In genomic region chr9:76007342-76007970, GRCm38 (mm10) we compare ENCODE assay signal across 20 mouse cellular contexts. TPM values are rescaled to one million over a fixed set of nuclear protein-coding genes. Genes with fewer than 3 reads are reported as not detected.
DNase-seq lines count a peak whose midpoint lies in the region; ATAC-seq and TF ChIP-seq lines count a peak whose summit lies in the region.
"Had no signal": no experiment of that assay in that cellular context is flagged by ENCODE, and none has a peak within 500 bp of the region (broad histone marks: within the 10 kb centered on the region; RNA-seq: fewer than 3 reads in every experiment).

No protein-coding gene starts in this region.

- ATAC-seq in limb, embryonic 14.5 days (ENCODE audit: low FRiP score, low read depth), result no peak
- peak; percentile 87 for ATAC-seq in lung, postnatal 0 days
- no peak for ATAC-seq in stomach, postnatal 0 days (ENCODE audit: low FRiP score, low TSS enrichment)
- ATAC-seq: hindbrain, embryonic 16.5 days; liver, postnatal 0 days; midbrain, embryonic 13.5 days had no signal

- TF ChIP-seq CTCF in lung, postnatal 0 days (IDR thresholded peaks at IDR 0.05), result no peak
- TF ChIP-seq CTCF in stomach, postnatal 0 days (IDR thresholded peaks at IDR 0.05; ENCODE audit: low read depth), result no peak
- no peak for TF ChIP-seq CTCF in heart, adult 2 months (IDR thresholded peaks at IDR 0.05)

- no peaks in the 10 kb centered on the region for H3K36me3 ChIP-seq in limb, embryonic 14.5 days (ENCODE audit: control insufficient read depth, insufficient read depth, low read length)
- no peaks in the 10 kb centered on the region for H3K36me3 ChIP-seq in limb, embryonic 10.5 days
- no peaks in the 10 kb centered on the region for H3K36me3 ChIP-seq in lung, postnatal 0 days (ENCODE audit: insufficient read depth, low read length)
- H3K36me3 ChIP-seq in stomach, postnatal 0 days (ENCODE audit: control insufficient read depth, insufficient read depth, low read length), result no peaks in the 10 kb centered on the region
- peaks cover 3% of the 10 kb centered on the region for H3K36me3 ChIP-seq in heart, adult 2 months (ENCODE audit: control insufficient read depth, insufficient read depth, low read length)
- H3K36me3 ChIP-seq: embryonic facial prominence, embryonic 15.5 days; heart, embryonic 10.5 days; limb, embryonic 13.5 days; midbrain, embryonic 13.5 days had no signal

- TF ChIP-seq EP300 in lung, postnatal 0 days (IDR thresholded peaks at IDR 0.05), result peak; percentile 91
- TF ChIP-seq EP300 in stomach, postnatal 0 days (optimal IDR thresholded peaks at IDR 0.05), result no peak
- TF ChIP-seq EP300 in heart, adult 2 months (IDR thresholded peaks at IDR 0.05; ENCODE audit: insufficient read depth, low read depth, low read length), result no peak

- TF ChIP-seq POLR2A in limb, embryonic 14.5 days (IDR thresholded peaks at IDR 0.05; ENCODE audit: borderline replicate concordance, extremely low read depth, insufficient read depth, insufficient read length), result no peak
- no peak for TF ChIP-seq POLR2A in heart, adult 2 months (IDR thresholded peaks at IDR 0.05; ENCODE audit: insufficient read depth, low read depth, low read length)

- 29% methylated on average over 6 of the region's 6 CpGs for WGBS in limb, embryonic 14.5 days
- 23% methylated on average over 6 of the region's 6 CpGs for WGBS in limb, embryonic 10.5 days
- 23% methylated on average over 6 of the region's 6 CpGs for WGBS in lung, postnatal 0 days
- WGBS in stomach, postnatal 0 days, result 34% methylated on average over 6 of the region's 6 CpGs
- 41% methylated on average over 6 of the region's 6 CpGs for WGBS in heart, adult 2 months

- no peaks in the 10 kb centered on the region for H3K4me1 ChIP-seq in limb, embryonic 14.5 days (ENCODE audit: control insufficient read depth, insufficient read depth, low read length)
- no peaks in the 10 kb centered on the region for H3K4me1 ChIP-seq in limb, embryonic 10.5 days
- no peaks in the 10 kb centered on the region; the same call in 1 of the 2 replicates for H3K4me1 ChIP-seq in lung, postnatal 0 days (ENCODE audit: insufficient read depth, low read depth, low read length)
- no peaks in the 10 kb centered on the region for H3K4me1 ChIP-seq in stomach, postnatal 0 days (replicated peaks; ENCODE audit: control insufficient read depth, insufficient read depth)
- H3K4me1 ChIP-seq in heart, adult 2 months (ENCODE audit: control insufficient read depth, insufficient read depth, low read length), result no peaks in the 10 kb centered on the region; the same call in none of the 2 replicates
- H3K4me1 ChIP-seq: embryonic facial prominence, embryonic 15.5 days; limb, embryonic 13.5 days; midbrain, embryonic 13.5 days had no signal

- H3K4me3 ChIP-seq in limb, embryonic 14.5 days (replicated peaks; ENCODE audit: low read length), result no peak overlapping the region
- no peak overlapping the region for H3K4me3 ChIP-seq in limb, embryonic 10.5 days
- H3K4me3 ChIP-seq in lung, postnatal 0 days (ENCODE audit: low read depth, low read length), result no peak overlapping the region
- H3K4me3 ChIP-seq in stomach, postnatal 0 days (ENCODE audit: low read depth, low read length), result no peak overlapping the region
- no peak overlapping the region for H3K4me3 ChIP-seq in heart, adult 2 months
- H3K4me3 ChIP-seq: embryonic facial prominence, embryonic 15.5 days; heart, embryonic 10.5 days; layer of hippocampus, adult 2 months; left cerebral cortex, adult 2 months; limb, embryonic 13.5 days; midbrain, embryonic 13.5 days had no signal

- no peak overlapping the region for H3K27ac ChIP-seq in limb, embryonic 14.5 days (replicated peaks; ENCODE audit: low read depth, low read length)
- H3K27ac ChIP-seq in limb, embryonic 10.5 days, result no peak overlapping the region; the same call in 1 of the 2 replicates
- peak overlapping the region; percentile 76; the same call in 1 of the 2 replicates for H3K27ac ChIP-seq in lung, postnatal 0 days (ENCODE audit: low read length)
- no peak overlapping the region for H3K27ac ChIP-seq in stomach, postnatal 0 days (replicated peaks)
- no peak overlapping the region for H3K27ac ChIP-seq in heart, adult 2 months
- H3K27ac ChIP-seq: embryonic facial prominence, embryonic 15.5 days; heart, embryonic 10.5 days; layer of hippocampus, adult 2 months; left cerebral cortex, adult 2 months; limb, embryonic 13.5 days; midbrain, embryonic 13.5 days had no signal

- H3K4me2 ChIP-seq in limb, embryonic 14.5 days (replicated peaks; ENCODE audit: low read depth, low read length, severe bottlenecking), result no peak overlapping the region
- H3K4me2 ChIP-seq in lung, postnatal 0 days (replicated peaks; ENCODE audit: low read depth, low read length), result no peak overlapping the region
- H3K4me2 ChIP-seq in stomach, postnatal 0 days (replicated peaks; ENCODE audit: low read depth), result 0 out of 2 replicates have a peak overlapping the region, but pooled peaks have one; percentile 11
- H3K4me2 ChIP-seq: embryonic facial prominence, embryonic 15.5 days; limb, embryonic 13.5 days; midbrain, embryonic 13.5 days had no signal

- intact Hi-C loops in heart, adult 2 months (cut with DNase I), result no loop called here

- DNase-seq in limb, embryonic 14.5 days (ENCODE audit: low spot score), result peak; percentile 52
- DNase-seq in limb, embryonic 10.5 days (ENCODE audit: low spot score), result no peak
- DNase-seq in gastrocnemius, adult 18-20 months (ENCODE audit: low spot score), result peak; percentile 54
- peak; percentile 89 for DNase-seq in lung, postnatal 0 days (ENCODE audit: low spot score)
- no peak for DNase-seq in stomach, postnatal 0 days (ENCODE audit: low spot score)
- no peak for DNase-seq in spleen, adult 18-20 months
- no peak for DNase-seq in heart, adult 2 months
- DNase-seq: adrenal gland, postnatal 10 days; cerebellum, postnatal 14 days; kidney, adult 11 months; liver, postnatal 0 days; thymus, adult 18-20 months had no signal

- no peaks in the 10 kb centered on the region for H3K9me3 ChIP-seq in limb, embryonic 14.5 days (ENCODE audit: control insufficient read depth, low read length)
- H3K9me3 ChIP-seq in limb, embryonic 10.5 days (replicated peaks), result no peaks in the 10 kb centered on the region
- H3K9me3 ChIP-seq in lung, postnatal 0 days (ENCODE audit: low read length), result no peaks in the 10 kb centered on the region
- H3K9me3 ChIP-seq in stomach, postnatal 0 days (ENCODE audit: control insufficient read depth, low read length), result no peaks in the 10 kb centered on the region
- H3K9me3 ChIP-seq: embryonic facial prominence, embryonic 15.5 days; heart, embryonic 10.5 days; limb, embryonic 13.5 days; midbrain, embryonic 13.5 days had no signal

- no peaks in the 10 kb centered on the region for H3K27me3 ChIP-seq in limb, embryonic 14.5 days (ENCODE audit: control insufficient read depth, insufficient read depth, low read length)
- H3K27me3 ChIP-seq in limb, embryonic 10.5 days (ENCODE audit: low read depth, poor library complexity, severe bottlenecking), result no peaks in the 10 kb centered on the region
- no peaks in the 10 kb centered on the region for H3K27me3 ChIP-seq in lung, postnatal 0 days (replicated peaks; ENCODE audit: insufficient read depth, low read length)
- H3K27me3 ChIP-seq in stomach, postnatal 0 days (ENCODE audit: control insufficient read depth, insufficient read depth, low read length), result no peaks in the 10 kb centered on the region
- H3K27me3 ChIP-seq in heart, adult 2 months (ENCODE audit: control insufficient read depth, insufficient read depth, low read length), result no peaks in the 10 kb centered on the region
- H3K27me3 ChIP-seq: embryonic facial prominence, embryonic 15.5 days; limb, embryonic 13.5 days; midbrain, embryonic 13.5 days had no signal

- H3K9ac ChIP-seq in limb, embryonic 14.5 days (ENCODE audit: low read depth, low read length, severe bottlenecking), result no peak overlapping the region
- no peak overlapping the region for H3K9ac ChIP-seq in lung, postnatal 0 days (replicated peaks; ENCODE audit: low read depth)
- H3K9ac ChIP-seq in stomach, postnatal 0 days (ENCODE audit: low read length), result no peak overlapping the region
- no peak overlapping the region for H3K9ac ChIP-seq in heart, adult 2 months (ENCODE audit: low read depth, low read length)
- H3K9ac ChIP-seq: embryonic facial prominence, embryonic 15.5 days; limb, embryonic 13.5 days; liver, postnatal 0 days; midbrain, embryonic 13.5 days had no signal

- no peaks in the 10 kb centered on the region for H3K79me2 ChIP-seq in heart, adult 2 months (replicated peaks; ENCODE audit: control insufficient read depth, insufficient read depth, low read length)

RNA-seq across cellular contexts. Expression of gene Hmgcll1, which starts 7.2 kb away (rescaled TPM):
- 2.8 and 3.6 TPM in 2 replicates for polyA plus RNA-seq in limb, embryonic 14.5 days (2012; rRNA removed)
- 3.3 and 3.4 TPM in 2 replicates for polyA plus RNA-seq in limb, embryonic 14.5 days (2014; fragmentation: Nextera tagmentation; extraction: Ambion mirVana)
- polyA plus RNA-seq in limb, embryonic 10.5 days (2016; fragmentation: Nextera tagmentation; extraction: Ambion mirVana), result 2.9 and 5.7 TPM in 2 replicates
- under 1 TPM; 0.12 to 0.39 TPM for total RNA-seq in gastrocnemius, adult 18-20 months (2021)
- 4.7 and 5.7 TPM in 2 replicates for polyA plus RNA-seq in lung, postnatal 0 days (2015; fragmentation: Nextera tagmentation; extraction: Ambion mirVana)
- polyA plus RNA-seq in stomach, postnatal 0 days (2015; fragmentation: Nextera tagmentation; extraction: Ambion mirVana), result 1.0 and 1.2 TPM in 2 replicates
- under 1 TPM in 1 of 2 experiments, not detected in 1; 0.18 TPM for total RNA-seq in heart, adult 2 months (2021)
- polyA plus RNA-seq in heart, adult 2 months (2012; rRNA removed), result 0.12 and 0.29 TPM in 2 replicates
- total RNA-seq: MEL had no signal

Comparison
In these comparisons a context has a peak if more than half of its experiments do, and no peak if none do; other contexts are left out.
1. DNase-seq: peak in limb, embryonic 14.5 days (single experiment), gastrocnemius, adult 18-20 months (single experiment) and lung, postnatal 0 days (single experiment); none in limb, embryonic 10.5 days (single experiment), stomach, postnatal 0 days (single experiment), spleen, adult 18-20 months (0 of 2) and heart, adult 2 months (0 of 2).